Mouse (Mus musculus) liver, adult 2 months (tissue): Measurements from ENCODE around the gene Camkv.

Experiments
- CTCF ChIP-seq: fragments of 200-500 bp; IDR thresholded peaks from 2 replicates; pipeline ENCODE4 v1.5.1; 2011; ENCODE audit warnings: low read depth, low read length, control low read depth
- POLR2A ChIP-seq: fragments of 200-500 bp; IDR thresholded peaks from 2 replicates; pipeline ENCODE4 v1.6.1; 2011; ENCODE audit warnings: low read length, control low read depth; ENCODE audit not compliant: insufficient read depth; ENCODE audit errors: extremely low read depth

DNA sequence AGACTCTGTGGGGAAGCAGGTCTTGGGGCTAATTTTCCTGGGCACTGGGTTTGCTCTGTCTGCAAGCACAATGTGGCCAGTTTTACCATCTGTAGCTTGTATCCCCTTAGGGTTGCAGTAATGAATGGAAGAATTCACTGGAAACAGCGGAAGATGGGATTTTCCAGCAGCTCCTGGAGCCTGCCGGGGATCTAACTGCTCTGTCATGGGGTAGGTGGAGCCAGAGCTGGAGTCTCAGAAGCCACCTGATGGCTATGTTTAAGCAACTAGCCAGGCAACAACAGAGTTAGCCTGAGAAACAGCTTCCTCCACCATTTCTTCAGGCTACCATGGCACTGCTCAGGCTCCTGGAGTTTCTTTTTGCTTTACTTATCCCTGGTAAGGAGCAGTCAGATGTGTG lies 56.7 kb downstream of the Camkv start, which contains the start of gene Cdhr4:
- TF ChIP-seq CTCF, result no peak
- no peak for TF ChIP-seq POLR2A
